Mouse (Mus musculus): ENCODE data around the gene 4933427D14Rik. TPM values are rescaled to one million over a fixed set of nuclear protein-coding genes. Genes with fewer than 3 reads are reported as not detected.

The 4933427D14Rik gene
- polyA plus RNA-seq, 1 experiment: 14.5 TPM

DNA sequence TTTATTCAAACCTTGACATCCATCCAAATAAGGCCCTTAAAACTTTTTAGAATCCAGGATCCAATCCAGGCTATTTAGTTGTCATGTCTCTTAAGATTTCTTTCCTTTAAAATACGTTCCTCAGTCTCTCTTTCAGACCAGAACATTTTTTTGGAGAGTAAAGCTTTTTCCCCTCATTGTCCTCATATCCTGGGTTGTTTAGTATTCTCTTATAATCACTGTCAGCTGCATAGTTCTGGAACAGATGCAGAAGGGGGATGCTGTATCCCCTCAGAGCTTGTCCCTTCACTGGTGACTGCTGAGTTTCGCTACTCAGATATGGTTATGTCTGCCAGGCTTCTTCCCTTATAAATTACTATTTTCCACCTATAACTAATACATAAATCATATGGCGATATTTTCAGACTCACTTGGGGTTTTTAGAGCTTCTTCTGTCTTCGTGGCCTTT lies 51.3 kb downstream of the 4933427D14Rik start:
- no peaks in the 10 kb centered on the region for H3K27me3 ChIP-seq (ENCODE audit: control insufficient read depth, insufficient read depth, low read length, poor library complexity, severe bottlenecking)
- no peak overlapping the region for H3K4me3 ChIP-seq (ENCODE audit: low read depth, low read length)
- no peaks in the 10 kb centered on the region for H3K4me1 ChIP-seq (ENCODE audit: control insufficient read depth, insufficient read depth, low read length)
- H3K9ac ChIP-seq (ENCODE audit: low read depth, poor library complexity, severe bottlenecking): no peak overlapping the region
- no peaks in the 10 kb centered on the region for H3K9me3 ChIP-seq (replicated peaks; ENCODE audit: control insufficient read depth, insufficient read depth, low read length, poor library complexity, severe bottlenecking)
- TF ChIP-seq CTCF (IDR thresholded peaks at IDR 0.05; ENCODE audit: low read depth, low read length): no peak
- no peak for TF ChIP-seq POLR2A (IDR thresholded peaks at IDR 0.05; ENCODE audit: insufficient read depth, low read length)
- TF ChIP-seq EP300 (IDR thresholded peaks at IDR 0.05; ENCODE audit: insufficient read depth, low read depth, low read length): no peak
- peaks cover 2% of the 10 kb centered on the region; the same call in 1 of the 2 replicates for H3K36me3 ChIP-seq (ENCODE audit: control insufficient read depth, insufficient read depth, low read length, poor library complexity, severe bottlenecking)
- H3K27ac ChIP-seq (ENCODE audit: insufficient read depth, low read length): no peak overlapping the region

DNA sequence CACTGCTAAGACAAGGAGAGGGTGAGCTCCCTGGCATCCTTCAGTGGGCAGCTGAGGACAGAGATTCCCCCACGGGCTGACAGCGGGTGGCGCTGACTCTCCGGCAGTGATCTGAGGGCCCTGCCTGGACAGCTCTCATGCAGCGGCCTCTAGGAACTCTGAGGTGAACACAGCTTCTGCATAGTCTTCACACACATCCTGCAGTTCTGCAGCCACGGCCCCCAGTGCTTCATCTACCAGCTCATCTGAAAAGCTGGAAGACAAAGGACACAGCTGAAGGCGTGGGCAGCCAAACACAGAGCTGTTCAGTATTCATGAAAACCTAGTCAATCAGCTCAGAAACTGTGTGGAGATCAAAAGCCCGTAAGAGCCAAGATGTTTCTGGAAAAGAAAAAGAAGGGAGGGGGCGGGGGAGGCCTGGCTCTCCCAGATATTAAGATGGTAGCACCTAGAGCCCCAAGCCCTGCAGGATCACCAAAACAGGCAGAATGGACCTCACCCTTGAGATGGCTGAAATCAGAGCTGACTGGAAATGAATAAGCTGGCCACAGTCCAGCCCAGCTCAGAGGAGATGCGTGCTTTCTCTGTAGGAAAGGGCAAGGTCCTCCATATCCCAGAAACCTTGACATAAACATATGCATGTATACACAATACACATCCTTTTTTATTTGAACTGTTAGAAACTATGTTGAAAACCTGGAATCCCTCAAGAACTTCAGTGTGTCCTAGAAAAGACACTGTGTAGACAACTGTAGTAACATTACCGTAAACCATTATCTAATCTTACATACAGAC lies 51.9 kb downstream of the 4933427D14Rik start:
- TF ChIP-seq POLR2A (IDR thresholded peaks at IDR 0.05; ENCODE audit: insufficient read depth, low read length): no peak
- no peak for TF ChIP-seq EP300 (IDR thresholded peaks at IDR 0.05; ENCODE audit: insufficient read depth, low read depth, low read length)
- TF ChIP-seq CTCF (IDR thresholded peaks at IDR 0.05; ENCODE audit: low read depth, low read length): no peak
- Histone ChIP-seq H3K36me3 (ENCODE audit: control insufficient read depth, insufficient read depth, low read length, poor library complexity, severe bottlenecking) (peaks cover 2% of the 10 kb centered on the region; the same call in 1 of the 2 replicates), H3K27ac (ENCODE audit: insufficient read depth, low read length) (no peak overlapping the region), H3K4me3 (ENCODE audit: low read depth, low read length) (no peak overlapping the region), H3K9ac (ENCODE audit: low read depth, poor library complexity, severe bottlenecking) (no peak overlapping the region), H3K4me1 (ENCODE audit: control insufficient read depth, insufficient read depth, low read length) (no peaks in the 10 kb centered on the region), H3K9me3 (replicated peaks; ENCODE audit: control insufficient read depth, insufficient read depth, low read length, poor library complexity, severe bottlenecking) (no peaks in the 10 kb centered on the region), H3K27me3 (ENCODE audit: control insufficient read depth, insufficient read depth, low read length, poor library complexity, severe bottlenecking) (no peaks in the 10 kb centered on the region)

DNA sequence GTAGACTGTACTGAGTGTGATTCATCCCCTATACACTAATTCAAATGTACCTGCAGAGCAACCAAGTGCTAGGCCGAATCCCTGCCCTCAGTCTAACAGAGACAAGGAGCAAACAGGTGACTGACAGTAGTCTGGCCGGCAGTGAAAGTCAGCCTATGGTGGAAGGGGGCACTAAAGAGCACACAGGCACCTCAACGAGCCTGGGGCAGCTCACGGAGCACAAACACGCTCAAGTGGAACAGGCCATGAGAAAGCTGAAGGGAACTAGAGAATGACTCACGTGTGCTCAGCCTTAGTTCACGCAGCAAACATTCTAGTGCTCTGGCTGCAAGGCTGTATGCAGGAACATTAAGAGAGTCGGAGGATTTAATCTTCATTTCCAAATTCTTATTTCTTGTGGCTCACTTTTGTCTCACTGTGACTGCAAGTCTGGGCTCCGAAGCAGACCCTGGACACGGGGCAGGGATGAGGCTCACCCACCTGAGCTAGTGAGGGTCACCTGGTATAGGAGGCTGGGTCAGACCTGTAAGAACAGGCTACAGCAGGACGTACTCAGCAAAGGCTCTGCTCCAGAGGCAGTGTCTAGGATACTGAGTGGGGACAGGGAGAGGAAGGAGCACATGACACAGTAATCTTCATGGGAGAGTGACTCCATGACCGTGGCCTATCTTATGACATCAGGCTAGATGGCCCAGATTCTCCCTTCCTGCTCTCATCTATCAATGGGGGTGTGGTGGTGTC lies 54.0 kb downstream of the 4933427D14Rik start:
- no peaks in the 10 kb centered on the region for H3K4me1 ChIP-seq (ENCODE audit: control insufficient read depth, insufficient read depth, low read length)
- no peak overlapping the region for H3K4me3 ChIP-seq (ENCODE audit: low read depth, low read length)
- TF ChIP-seq EP300 (IDR thresholded peaks at IDR 0.05; ENCODE audit: insufficient read depth, low read depth, low read length) (no peak), POLR2A (IDR thresholded peaks at IDR 0.05; ENCODE audit: insufficient read depth, low read length) (no peak), CTCF (IDR thresholded peaks at IDR 0.05; ENCODE audit: low read depth, low read length) (no peak)
- no peaks in the 10 kb centered on the region for H3K27me3 ChIP-seq (ENCODE audit: control insufficient read depth, insufficient read depth, low read length, poor library complexity, severe bottlenecking)
- H3K36me3 ChIP-seq (ENCODE audit: control insufficient read depth, insufficient read depth, low read length, poor library complexity, severe bottlenecking): no peaks in the 10 kb centered on the region
- H3K27ac ChIP-seq (ENCODE audit: insufficient read depth, low read length): no peak overlapping the region
- H3K9me3 ChIP-seq (replicated peaks; ENCODE audit: control insufficient read depth, insufficient read depth, low read length, poor library complexity, severe bottlenecking): no peaks in the 10 kb centered on the region
- no peak overlapping the region for H3K9ac ChIP-seq (ENCODE audit: low read depth, poor library complexity, severe bottlenecking)

DNA sequence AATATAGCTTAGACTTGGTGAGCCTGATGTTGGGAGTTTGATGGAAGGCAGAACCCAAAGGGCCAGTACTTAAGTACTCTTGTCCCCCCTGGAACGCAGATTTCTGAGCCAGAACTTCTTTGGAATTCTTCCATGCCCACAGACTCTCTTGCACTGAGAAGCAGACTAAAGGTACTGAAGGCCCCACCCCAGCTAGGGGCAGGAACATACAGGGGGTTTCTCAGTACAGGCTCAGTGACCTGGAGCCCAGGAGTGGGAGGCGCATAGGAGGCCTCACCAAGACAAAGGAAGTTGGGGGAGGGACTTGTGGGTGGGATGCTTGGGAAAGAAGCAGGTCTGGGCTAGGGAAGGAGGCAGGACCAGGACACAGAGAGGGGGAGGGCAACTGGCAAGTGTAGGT lies 56.1 kb downstream of the 4933427D14Rik start:
- H3K9ac ChIP-seq (ENCODE audit: low read depth, poor library complexity, severe bottlenecking): no peak overlapping the region
- no peaks in the 10 kb centered on the region for H3K4me1 ChIP-seq (ENCODE audit: control insufficient read depth, insufficient read depth, low read length)
- no peak for TF ChIP-seq CTCF (IDR thresholded peaks at IDR 0.05; ENCODE audit: low read depth, low read length)
- TF ChIP-seq POLR2A (IDR thresholded peaks at IDR 0.05; ENCODE audit: insufficient read depth, low read length): no peak
- no peak for TF ChIP-seq EP300 (IDR thresholded peaks at IDR 0.05; ENCODE audit: insufficient read depth, low read depth, low read length)
- H3K27ac ChIP-seq (ENCODE audit: insufficient read depth, low read length): no peak overlapping the region
- no peaks in the 10 kb centered on the region for H3K27me3 ChIP-seq (ENCODE audit: control insufficient read depth, insufficient read depth, low read length, poor library complexity, severe bottlenecking)
- no peaks in the 10 kb centered on the region for H3K36me3 ChIP-seq (ENCODE audit: control insufficient read depth, insufficient read depth, low read length, poor library complexity, severe bottlenecking)
- H3K4me3 ChIP-seq (ENCODE audit: low read depth, low read length): no peak overlapping the region
- H3K9me3 ChIP-seq (replicated peaks; ENCODE audit: control insufficient read depth, insufficient read depth, low read length, poor library complexity, severe bottlenecking): no peaks in the 10 kb centered on the region

DNA sequence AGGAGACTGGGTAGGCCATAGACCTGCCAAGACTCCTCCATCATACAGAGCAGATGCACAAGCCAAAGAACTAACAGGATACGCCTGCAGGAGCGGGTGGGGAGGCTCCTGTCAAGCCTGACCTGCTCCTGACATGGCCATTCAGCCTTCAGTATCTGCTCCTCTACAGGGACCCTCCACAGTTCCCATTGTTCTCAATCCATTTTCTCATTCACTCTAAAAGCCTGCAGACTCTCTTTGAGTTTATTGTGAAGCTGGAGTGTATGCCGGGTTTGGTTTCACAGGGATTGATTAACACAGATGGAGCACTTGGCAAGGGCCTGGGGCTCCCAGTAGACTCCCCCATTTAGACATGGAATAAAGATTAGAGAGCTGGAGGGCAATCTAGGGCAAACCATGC lies 59.3 kb downstream of the 4933427D14Rik start:
- no peaks in the 10 kb centered on the region for H3K27me3 ChIP-seq (ENCODE audit: control insufficient read depth, insufficient read depth, low read length, poor library complexity, severe bottlenecking)
- no peaks in the 10 kb centered on the region for H3K4me1 ChIP-seq (ENCODE audit: control insufficient read depth, insufficient read depth, low read length)
- H3K9ac ChIP-seq (ENCODE audit: low read depth, poor library complexity, severe bottlenecking): no peak overlapping the region
- H3K27ac ChIP-seq (ENCODE audit: insufficient read depth, low read length): no peak overlapping the region
- no peaks in the 10 kb centered on the region for H3K9me3 ChIP-seq (replicated peaks; ENCODE audit: control insufficient read depth, insufficient read depth, low read length, poor library complexity, severe bottlenecking)
- no peaks in the 10 kb centered on the region for H3K36me3 ChIP-seq (ENCODE audit: control insufficient read depth, insufficient read depth, low read length, poor library complexity, severe bottlenecking)
- H3K4me3 ChIP-seq (ENCODE audit: low read depth, low read length): no peak overlapping the region
- TF ChIP-seq CTCF (IDR thresholded peaks at IDR 0.05; ENCODE audit: low read depth, low read length) (no peak), EP300 (IDR thresholded peaks at IDR 0.05; ENCODE audit: insufficient read depth, low read depth, low read length) (no peak), POLR2A (IDR thresholded peaks at IDR 0.05; ENCODE audit: insufficient read depth, low read length) (no peak)

- no peak overlapping the region for H3K9ac ChIP-seq (ENCODE audit: low read depth, poor library complexity, severe bottlenecking)
- H3K27me3 ChIP-seq (ENCODE audit: control insufficient read depth, insufficient read depth, low read length, poor library complexity, severe bottlenecking): no peaks in the 10 kb centered on the region
- no peak overlapping the region for H3K4me3 ChIP-seq (ENCODE audit: low read depth, low read length)
- no peak for TF ChIP-seq CTCF (IDR thresholded peaks at IDR 0.05; ENCODE audit: low read depth, low read length)
- TF ChIP-seq EP300 (IDR thresholded peaks at IDR 0.05; ENCODE audit: insufficient read depth, low read depth, low read length): no peak
- no peak for TF ChIP-seq POLR2A (IDR thresholded peaks at IDR 0.05; ENCODE audit: insufficient read depth, low read length)
- H3K27ac ChIP-seq (ENCODE audit: insufficient read depth, low read length): no peak overlapping the region
- no peaks in the 10 kb centered on the region for H3K36me3 ChIP-seq (ENCODE audit: control insufficient read depth, insufficient read depth, low read length, poor library complexity, severe bottlenecking)
- no peaks in the 10 kb centered on the region for H3K4me1 ChIP-seq (ENCODE audit: control insufficient read depth, insufficient read depth, low read length)
- H3K9me3 ChIP-seq (replicated peaks; ENCODE audit: control insufficient read depth, insufficient read depth, low read length, poor library complexity, severe bottlenecking): no peaks in the 10 kb centered on the region
Measured at GRCm38 (mm10) chr11:72145877-72146248, 61.4 kb downstream of the 4933427D14Rik start.

Measured in ES-Bruce4 (cell line).